Mouse (Mus musculus): ENCODE results near the gene Gpr68. TPM values are rescaled to one million over a fixed set of nuclear protein-coding genes. Genes with fewer than 3 reads are reported as not detected.

The Gpr68 gene
- polyA plus RNA-seq, 1 experiment from 2014 or later = 0.56 TPM

GRCm38 (mm10) chr12:100883168-100883567 lies 24.8 kb downstream of the Gpr68 start:
- H3K27ac ChIP-seq (ENCODE audit: low read length) = no peak overlapping the region
- 36% methylated on average over 7 of the region's 7 CpGs for WGBS
- no peaks in the 10 kb centered on the region for H3K36me3 ChIP-seq (ENCODE audit: control insufficient read depth, insufficient read depth, low read length)
- H3K4me1 ChIP-seq (ENCODE audit: control insufficient read depth, insufficient read depth, low read length) = no peaks in the 10 kb centered on the region; the same call in 1 of the 2 replicates
- H3K9ac ChIP-seq (ENCODE audit: low read depth, low read length) = no peak overlapping the region
- no peak overlapping the region for H3K4me2 ChIP-seq (ENCODE audit: low read depth, low read length)
- ATAC-seq = no peak
- H3K27me3 ChIP-seq (replicated peaks; ENCODE audit: control insufficient read depth, insufficient read depth, low read length) = no peaks in the 10 kb centered on the region
- no peak overlapping the region for H3K4me3 ChIP-seq (ENCODE audit: low read length)
- no peaks in the 10 kb centered on the region for H3K9me3 ChIP-seq (ENCODE audit: control insufficient read depth, low read length)

DNA sequence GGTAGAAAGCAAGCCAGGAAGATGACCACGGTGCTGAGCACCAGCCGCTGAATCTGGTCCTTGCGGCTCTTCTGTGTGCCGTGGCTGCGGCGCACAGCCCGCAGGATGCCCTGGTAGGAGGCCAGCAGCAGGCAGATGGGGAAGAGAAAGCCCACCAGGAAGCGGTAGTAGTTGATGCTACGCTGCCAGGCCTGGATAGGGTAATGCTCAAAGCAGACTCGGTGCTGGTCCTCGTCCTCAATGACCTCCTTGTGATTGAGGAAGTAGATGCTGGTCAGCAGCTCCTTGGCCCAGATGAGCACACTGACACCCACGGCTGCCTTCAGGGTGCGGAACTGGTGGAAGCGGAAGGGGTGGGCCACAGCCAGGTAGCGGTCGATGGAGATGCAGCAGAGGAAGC lies 29.4 kb downstream of the Gpr68 start:
- Histone ChIP-seq H3K4me1 (ENCODE audit: control insufficient read depth, insufficient read depth, low read length) (no peaks in the 10 kb centered on the region; the same call in 1 of the 2 replicates), H3K27ac (ENCODE audit: low read length) (no peak overlapping the region), H3K27me3 (replicated peaks; ENCODE audit: control insufficient read depth, insufficient read depth, low read length) (no peaks in the 10 kb centered on the region), H3K4me2 (ENCODE audit: low read depth, low read length) (no peak overlapping the region), H3K9ac (ENCODE audit: low read depth, low read length) (no peak overlapping the region), H3K4me3 (ENCODE audit: low read length) (no peak overlapping the region), H3K9me3 (ENCODE audit: control insufficient read depth, low read length) (no peaks in the 10 kb centered on the region), H3K36me3 (ENCODE audit: control insufficient read depth, insufficient read depth, low read length) (no peaks in the 10 kb centered on the region)
- 89% methylated on average over 16 of the region's 16 CpGs for WGBS
- ATAC-seq = no peak

DNA sequence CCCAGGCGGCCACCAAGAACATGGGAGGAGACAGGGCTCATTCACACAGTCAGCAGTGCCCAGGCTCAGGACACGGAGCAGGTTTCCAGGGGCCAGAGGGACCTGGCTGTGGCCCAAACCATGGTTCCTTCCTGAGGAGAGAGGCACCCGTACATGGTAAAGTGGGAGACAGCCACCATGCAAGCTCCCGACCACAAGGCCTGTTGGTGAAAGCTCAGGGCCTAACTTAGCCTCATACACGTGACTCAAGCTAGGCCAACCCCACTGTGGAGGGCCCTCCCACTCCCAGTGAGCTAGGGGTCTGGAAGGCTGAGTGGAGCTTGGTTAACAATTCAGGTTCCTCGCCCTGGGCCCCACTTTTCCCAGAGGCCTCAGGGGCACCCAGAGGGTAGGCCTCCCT lies 30.1 kb downstream of the Gpr68 start:
- Histone ChIP-seq H3K4me3 (ENCODE audit: low read length) (no peak overlapping the region), H3K4me1 (ENCODE audit: control insufficient read depth, insufficient read depth, low read length) (no peaks in the 10 kb centered on the region), H3K36me3 (ENCODE audit: control insufficient read depth, insufficient read depth, low read length) (no peaks in the 10 kb centered on the region), H3K9me3 (ENCODE audit: control insufficient read depth, low read length) (no peaks in the 10 kb centered on the region), H3K27ac (ENCODE audit: low read length) (no peak overlapping the region), H3K9ac (ENCODE audit: low read depth, low read length) (no peak overlapping the region), H3K4me2 (ENCODE audit: low read depth, low read length) (no peak overlapping the region), H3K27me3 (replicated peaks; ENCODE audit: control insufficient read depth, insufficient read depth, low read length) (no peaks in the 10 kb centered on the region)
- no peak for ATAC-seq
- WGBS = 76% methylated on average over 6 of the region's 6 CpGs

DNA sequence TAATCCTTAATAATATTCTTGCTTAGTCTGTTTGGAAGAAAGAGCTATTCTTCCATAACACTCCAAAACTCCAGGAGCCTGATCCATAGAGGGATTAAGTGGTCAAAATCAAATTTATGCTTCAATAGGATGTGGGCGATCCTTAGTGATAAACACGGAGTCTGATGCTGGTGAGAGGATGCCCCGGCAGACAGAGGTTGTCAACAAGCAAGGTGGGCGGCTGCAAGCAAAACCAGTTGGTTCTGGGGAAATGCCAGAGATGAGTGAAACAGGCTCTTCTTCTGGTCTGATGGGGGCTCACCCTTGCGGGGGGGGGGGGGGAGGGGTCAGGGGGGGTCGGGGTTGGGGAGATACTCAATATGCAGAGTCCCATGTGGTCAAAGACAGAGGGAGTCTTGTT lies 32.0 kb downstream of the Gpr68 start:
- H3K36me3 ChIP-seq (ENCODE audit: control insufficient read depth, insufficient read depth, low read length) = no peaks in the 10 kb centered on the region
- no peaks in the 10 kb centered on the region for H3K27me3 ChIP-seq (replicated peaks; ENCODE audit: control insufficient read depth, insufficient read depth, low read length)
- no peaks in the 10 kb centered on the region for H3K4me1 ChIP-seq (ENCODE audit: control insufficient read depth, insufficient read depth, low read length)
- H3K9ac ChIP-seq (ENCODE audit: low read depth, low read length) = no peak overlapping the region
- H3K4me2 ChIP-seq (ENCODE audit: low read depth, low read length) = no peak overlapping the region
- no peaks in the 10 kb centered on the region for H3K9me3 ChIP-seq (ENCODE audit: control insufficient read depth, low read length)
- no peak for ATAC-seq
- H3K27ac ChIP-seq (ENCODE audit: low read length) = no peak overlapping the region
- no peak overlapping the region for H3K4me3 ChIP-seq (ENCODE audit: low read length)
- WGBS = 66% methylated on average over 5 of the region's 6 CpGs

GRCm38 (mm10) chr12:100875553-100875952 lies 32.4 kb downstream of the Gpr68 start:
- ATAC-seq = no peak
- H3K36me3 ChIP-seq (ENCODE audit: control insufficient read depth, insufficient read depth, low read length) = no peaks in the 10 kb centered on the region
- no peak overlapping the region for H3K4me2 ChIP-seq (ENCODE audit: low read depth, low read length)
- no peak overlapping the region for H3K27ac ChIP-seq (ENCODE audit: low read length)
- no peaks in the 10 kb centered on the region for H3K27me3 ChIP-seq (replicated peaks; ENCODE audit: control insufficient read depth, insufficient read depth, low read length)
- 36% methylated on average over 3 of the region's 3 CpGs for WGBS
- no peaks in the 10 kb centered on the region for H3K9me3 ChIP-seq (ENCODE audit: control insufficient read depth, low read length)
- no peaks in the 10 kb centered on the region for H3K4me1 ChIP-seq (ENCODE audit: control insufficient read depth, insufficient read depth, low read length)
- H3K4me3 ChIP-seq (ENCODE audit: low read length) = no peak overlapping the region
- H3K9ac ChIP-seq (ENCODE audit: low read depth, low read length) = no peak overlapping the region

DNA sequence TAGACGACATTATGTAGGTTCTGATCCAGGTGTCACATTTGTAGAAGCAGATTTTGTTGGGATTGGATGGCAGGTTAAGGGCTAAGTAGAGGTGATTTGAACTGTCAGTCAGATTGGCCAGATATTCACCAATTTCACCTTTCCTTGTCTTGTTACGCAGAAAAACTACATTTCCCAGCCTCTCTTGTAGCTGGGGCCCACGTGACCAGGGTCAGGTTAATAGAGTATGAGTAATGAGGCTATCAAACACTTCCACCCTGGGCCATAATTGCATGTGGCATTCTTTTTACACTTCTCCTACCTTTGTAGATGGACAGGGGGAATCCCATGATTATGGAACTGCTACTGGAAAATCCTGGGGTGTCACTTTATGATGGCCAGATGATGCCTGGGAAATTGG lies 34.4 kb downstream of the Gpr68 start:
- Histone ChIP-seq H3K4me1 (ENCODE audit: control insufficient read depth, insufficient read depth, low read length) (no peaks in the 10 kb centered on the region), H3K36me3 (ENCODE audit: control insufficient read depth, insufficient read depth, low read length) (no peaks in the 10 kb centered on the region), H3K27ac (ENCODE audit: low read length) (no peak overlapping the region), H3K27me3 (replicated peaks; ENCODE audit: control insufficient read depth, insufficient read depth, low read length) (no peaks in the 10 kb centered on the region), H3K4me2 (ENCODE audit: low read depth, low read length) (no peak overlapping the region), H3K9me3 (ENCODE audit: control insufficient read depth, low read length) (no peaks in the 10 kb centered on the region; the same call in 1 of the 2 replicates), H3K9ac (ENCODE audit: low read depth, low read length) (no peak overlapping the region), H3K4me3 (ENCODE audit: low read length) (no peak overlapping the region)
- WGBS = 83% methylated on average over 3 of the region's 3 CpGs
- ATAC-seq = no peak

DNA sequence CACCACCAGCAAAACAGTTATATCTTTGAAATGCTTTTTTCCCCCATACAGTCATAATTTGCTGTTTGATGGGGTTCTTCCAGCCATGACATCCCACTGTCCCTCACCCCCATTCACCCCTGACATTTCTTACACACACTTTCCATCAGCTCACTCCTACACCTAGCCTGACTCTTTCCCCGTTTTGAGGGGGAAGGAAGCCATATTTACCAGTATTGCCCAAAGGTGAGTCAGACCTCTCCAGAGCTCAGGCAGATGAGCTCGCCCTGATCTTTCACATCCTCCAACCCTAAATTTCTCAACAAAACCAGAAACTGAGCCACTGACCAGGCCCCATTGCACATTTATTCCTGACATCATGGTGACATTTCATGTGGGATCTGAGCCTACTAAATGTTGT lies 36.2 kb downstream of the Gpr68 start:
- Histone ChIP-seq H3K9me3 (ENCODE audit: control insufficient read depth, low read length) (no peaks in the 10 kb centered on the region; the same call in 1 of the 2 replicates), H3K4me2 (ENCODE audit: low read depth, low read length) (no peak overlapping the region), H3K27me3 (replicated peaks; ENCODE audit: control insufficient read depth, insufficient read depth, low read length) (no peaks in the 10 kb centered on the region), H3K4me3 (ENCODE audit: low read length) (no peak overlapping the region), H3K27ac (ENCODE audit: low read length) (no peak overlapping the region), H3K4me1 (ENCODE audit: control insufficient read depth, insufficient read depth, low read length) (no peaks in the 10 kb centered on the region), H3K36me3 (ENCODE audit: control insufficient read depth, insufficient read depth, low read length) (no peaks in the 10 kb centered on the region), H3K9ac (ENCODE audit: low read depth, low read length) (no peak overlapping the region)
- WGBS = 94% methylated on average over 2 of the region's 2 CpGs
- ATAC-seq = no peak

DNA sequence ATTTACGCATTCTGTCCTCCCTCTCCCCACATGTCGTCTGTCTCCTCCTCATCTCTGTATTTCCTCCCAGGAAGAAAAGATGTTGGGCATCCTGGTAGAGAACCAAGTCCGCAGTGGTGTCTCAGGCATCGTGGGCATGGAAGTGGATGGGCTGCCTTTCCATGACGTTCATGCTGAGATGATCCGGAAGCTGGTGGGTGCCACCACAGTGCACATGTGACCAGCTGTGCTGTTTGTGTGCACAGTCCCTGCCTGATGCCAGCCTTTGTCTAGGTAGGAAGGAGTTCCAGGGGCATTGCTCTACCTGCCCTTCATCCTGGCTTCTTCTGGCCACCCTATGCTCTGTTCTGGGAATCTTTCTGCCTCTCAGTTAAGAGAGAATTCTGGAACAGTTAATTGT lies 36.8 kb downstream of the Gpr68 start:
- Histone ChIP-seq H3K4me3 (ENCODE audit: low read length) (no peak overlapping the region), H3K9me3 (ENCODE audit: control insufficient read depth, low read length) (no peaks in the 10 kb centered on the region; the same call in 1 of the 2 replicates), H3K9ac (ENCODE audit: low read depth, low read length) (no peak overlapping the region), H3K27ac (ENCODE audit: low read length) (no peak overlapping the region), H3K4me2 (ENCODE audit: low read depth, low read length) (no peak overlapping the region), H3K4me1 (ENCODE audit: control insufficient read depth, insufficient read depth, low read length) (no peaks in the 10 kb centered on the region), H3K36me3 (ENCODE audit: control insufficient read depth, insufficient read depth, low read length) (no peaks in the 10 kb centered on the region), H3K27me3 (replicated peaks; ENCODE audit: control insufficient read depth, insufficient read depth, low read length) (no peaks in the 10 kb centered on the region)
- ATAC-seq = no peak
- WGBS = 92% methylated on average over 6 of the region's 6 CpGs

DNA sequence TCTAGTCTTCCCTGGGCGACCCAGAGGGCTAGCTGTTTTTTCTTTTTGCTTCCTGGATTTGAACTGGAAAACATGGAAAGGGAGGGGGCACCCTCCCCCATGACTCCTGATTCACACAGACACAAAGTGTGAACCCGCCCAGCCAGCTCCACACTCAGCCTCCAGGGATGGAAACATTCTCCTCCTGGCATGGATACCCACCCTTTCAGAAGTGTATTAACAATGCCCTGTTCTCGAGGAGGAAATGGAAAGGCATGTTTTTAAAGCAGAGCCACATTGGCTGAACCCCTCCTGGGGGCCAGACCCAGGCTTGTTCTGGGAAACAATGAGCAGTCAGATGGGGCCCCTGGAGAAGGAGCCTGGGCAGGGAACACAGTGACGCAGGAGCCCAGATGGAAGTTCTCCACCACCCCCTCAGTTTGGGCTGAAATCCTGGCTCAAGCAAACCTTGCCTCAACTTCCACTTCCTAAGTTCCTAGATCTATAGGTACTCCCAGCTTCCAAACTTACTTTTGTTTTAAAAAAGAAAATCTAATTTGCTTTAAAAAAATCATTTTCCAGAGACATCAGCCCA lies 39.9 kb downstream of the Gpr68 start:
- no peak overlapping the region for H3K9ac ChIP-seq (ENCODE audit: low read depth, low read length)
- no peaks in the 10 kb centered on the region for H3K4me1 ChIP-seq (ENCODE audit: control insufficient read depth, insufficient read depth, low read length)
- H3K4me3 ChIP-seq (ENCODE audit: low read length) = no peak overlapping the region
- ATAC-seq = no peak
- H3K27me3 ChIP-seq (replicated peaks; ENCODE audit: control insufficient read depth, insufficient read depth, low read length) = no peaks in the 10 kb centered on the region
- WGBS = 63% methylated on average over 4 of the region's 4 CpGs
- no peak overlapping the region for H3K27ac ChIP-seq (ENCODE audit: low read length)
- H3K36me3 ChIP-seq (ENCODE audit: control insufficient read depth, insufficient read depth, low read length) = no peaks in the 10 kb centered on the region
- no peak overlapping the region for H3K4me2 ChIP-seq (ENCODE audit: low read depth, low read length)
- H3K9me3 ChIP-seq (ENCODE audit: control insufficient read depth, low read length) = no peaks in the 10 kb centered on the region; the same call in 1 of the 2 replicates

DNA sequence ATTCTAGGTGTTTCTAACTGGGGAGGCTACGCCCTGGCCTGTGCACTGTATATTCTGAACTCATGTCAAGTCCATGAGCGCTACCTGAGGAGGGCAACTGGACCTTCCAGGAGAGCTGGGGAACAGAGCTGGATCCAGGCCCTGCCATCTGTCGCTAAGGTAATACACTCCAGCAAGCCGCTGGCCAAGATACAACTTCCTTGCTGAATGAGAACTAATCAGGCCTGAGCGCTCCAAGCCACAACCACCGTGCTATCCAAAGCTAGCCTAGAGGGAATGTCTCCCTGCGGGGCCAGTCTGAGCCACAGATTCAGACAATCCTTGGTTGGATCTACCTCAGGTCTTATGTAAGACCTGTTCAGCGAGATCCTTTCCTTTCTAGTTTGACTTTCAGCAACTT lies 40.9 kb downstream of the Gpr68 start:
- no peaks in the 10 kb centered on the region for H3K36me3 ChIP-seq (ENCODE audit: control insufficient read depth, insufficient read depth, low read length)
- H3K27me3 ChIP-seq (replicated peaks; ENCODE audit: control insufficient read depth, insufficient read depth, low read length) = no peaks in the 10 kb centered on the region
- WGBS = 88% methylated on average over 8 of the region's 8 CpGs
- H3K9me3 ChIP-seq (ENCODE audit: control insufficient read depth, low read length) = no peaks in the 10 kb centered on the region; the same call in 1 of the 2 replicates
- no peak overlapping the region for H3K4me3 ChIP-seq (ENCODE audit: low read length)
- no peaks in the 10 kb centered on the region for H3K4me1 ChIP-seq (ENCODE audit: control insufficient read depth, insufficient read depth, low read length)
- no peak overlapping the region for H3K27ac ChIP-seq (ENCODE audit: low read length)
- ATAC-seq = no peak
- no peak overlapping the region for H3K9ac ChIP-seq (ENCODE audit: low read depth, low read length)
- H3K4me2 ChIP-seq (ENCODE audit: low read depth, low read length) = no peak overlapping the region
